Mouse (Mus musculus) layer of hippocampus, postnatal 14 days (tissue): ENCODE measurements around the gene Spata45. TPM values are rescaled to one million over a fixed set of nuclear protein-coding genes. Genes with fewer than 3 reads are reported as not detected.

Experiments
- DNase-seq, 2 experiments: peaks; one replicate each; pipeline ENCODE4 v3.0.0; 2021 to 2022; ENCODE audit warnings: low spot score in 2 of 2, mixed read lengths in 1 of 2
- total RNA-seq, 2 experiments: library from RNA; stranded (reverse); gene quantifications; 2 replicates each; pipeline ENCODE4 v1.2.3; 2021

Gene Spata45
- total RNA-seq, 2 experiments from 2014 or later, result not detected

DNA sequence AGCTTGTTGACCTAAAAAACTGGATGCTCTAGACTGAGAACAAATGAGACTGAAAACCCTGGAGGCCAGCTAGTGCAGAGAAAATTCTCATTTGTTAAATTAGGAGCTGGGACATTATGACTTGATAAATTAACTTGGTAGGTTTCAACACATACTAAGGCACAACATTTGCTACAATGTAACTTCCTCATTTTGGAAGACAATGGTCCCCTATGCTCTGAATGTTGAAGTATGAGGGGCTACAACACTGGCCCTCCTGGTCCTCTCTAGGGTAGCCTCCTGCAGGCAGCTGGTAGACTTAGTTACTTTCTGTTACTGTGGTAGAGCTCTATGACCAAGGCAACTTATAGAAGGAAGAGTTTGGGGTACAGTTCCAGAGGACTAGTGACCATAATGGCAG is 4.9 kb downstream of the Spata45 start:
- DNase-seq, result no peak

DNA sequence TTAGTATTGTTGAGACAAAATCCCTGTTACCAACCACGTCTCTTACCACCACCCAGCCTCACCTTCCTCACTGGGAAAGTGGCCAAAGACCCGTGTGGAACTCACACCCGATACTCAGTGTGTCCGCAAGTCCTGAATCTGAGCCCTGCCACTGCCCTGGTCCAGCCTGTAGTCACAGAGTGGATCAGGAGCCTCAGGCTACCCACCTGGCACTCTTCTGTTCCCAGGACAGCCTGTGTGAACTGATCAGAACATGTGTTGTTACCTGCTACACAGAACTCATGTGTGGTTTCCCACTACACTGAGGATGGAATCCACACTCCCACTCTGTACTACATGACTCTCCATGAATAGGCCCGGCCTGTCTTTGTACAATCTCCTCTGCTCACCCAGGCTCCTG is 5.7 kb downstream of the Spata45 start:
- DNase-seq, result no peak

DNA sequence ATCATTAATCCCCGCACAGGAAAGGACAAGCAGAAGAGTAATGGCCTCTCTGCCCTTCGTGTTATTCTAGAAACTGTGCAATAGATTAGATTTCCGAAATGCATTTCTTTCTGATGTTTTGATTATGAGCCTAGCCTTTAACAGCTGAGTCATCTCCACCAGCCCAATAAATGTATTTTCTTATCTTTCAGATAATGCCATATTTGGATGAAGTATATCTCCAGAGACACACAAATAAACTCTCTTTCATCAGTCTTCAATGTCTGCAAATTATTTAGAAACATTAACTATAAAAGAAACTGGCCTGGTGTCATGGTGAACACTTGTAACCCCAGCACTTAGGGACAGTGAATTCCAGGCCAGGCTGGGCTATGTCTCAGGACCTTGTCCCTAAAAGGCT is 6.2 kb downstream of the Spata45 start:
- no peak for DNase-seq

- DNase-seq, result no peak
These were observed 8.8 kb downstream of the Spata45 start for GRCm38 (mm10) chr1:191045264-191045663.

DNA sequence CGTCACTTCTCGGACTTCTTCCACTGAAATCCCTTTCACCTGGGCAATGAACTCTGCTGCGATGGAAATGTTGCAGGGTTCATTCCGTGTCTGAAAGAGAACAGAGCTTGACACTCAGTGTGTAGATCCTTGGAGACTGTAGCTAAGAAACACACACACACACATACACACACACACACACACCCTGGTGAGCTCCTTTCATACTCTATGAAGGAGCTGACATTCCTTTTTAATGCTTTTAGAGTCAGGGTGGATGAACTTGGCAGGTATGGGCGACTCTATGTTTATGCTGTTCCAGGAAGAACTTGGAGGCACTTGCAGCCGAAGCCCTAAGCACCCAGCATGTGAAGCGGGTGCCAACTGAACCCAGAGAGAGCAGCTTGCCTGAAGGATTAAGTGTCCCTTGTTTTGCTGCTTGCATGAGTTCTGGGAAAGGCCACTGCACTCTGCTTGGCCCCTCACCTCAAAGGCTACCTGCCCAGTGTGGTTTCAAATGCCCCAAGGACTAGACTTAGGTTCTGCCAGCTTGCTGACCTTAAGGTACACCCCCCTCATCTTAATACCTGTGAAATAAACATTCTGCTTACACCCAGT is 9.9 kb downstream of the Spata45 start:
- no peak for DNase-seq

DNA sequence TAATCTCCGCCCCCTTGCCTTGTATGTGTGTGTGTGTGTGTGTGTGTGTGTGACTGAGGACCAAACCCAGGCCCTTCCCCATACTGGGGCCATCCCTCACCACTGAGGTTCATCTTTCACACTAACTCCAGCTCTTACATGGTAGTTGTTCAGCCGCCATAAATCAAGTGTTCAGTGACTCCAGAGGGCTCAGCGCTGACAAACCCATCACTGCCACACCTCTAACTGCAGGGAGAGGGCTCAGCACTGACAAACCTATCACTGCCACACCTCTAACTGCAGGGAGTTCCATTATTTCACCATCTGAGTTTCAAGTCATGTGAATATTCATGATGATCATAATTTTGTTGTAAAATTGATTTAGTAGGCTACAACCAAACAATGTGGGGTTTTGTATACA is 17.1 kb downstream of the Spata45 start:
- no peak for DNase-seq

DNA sequence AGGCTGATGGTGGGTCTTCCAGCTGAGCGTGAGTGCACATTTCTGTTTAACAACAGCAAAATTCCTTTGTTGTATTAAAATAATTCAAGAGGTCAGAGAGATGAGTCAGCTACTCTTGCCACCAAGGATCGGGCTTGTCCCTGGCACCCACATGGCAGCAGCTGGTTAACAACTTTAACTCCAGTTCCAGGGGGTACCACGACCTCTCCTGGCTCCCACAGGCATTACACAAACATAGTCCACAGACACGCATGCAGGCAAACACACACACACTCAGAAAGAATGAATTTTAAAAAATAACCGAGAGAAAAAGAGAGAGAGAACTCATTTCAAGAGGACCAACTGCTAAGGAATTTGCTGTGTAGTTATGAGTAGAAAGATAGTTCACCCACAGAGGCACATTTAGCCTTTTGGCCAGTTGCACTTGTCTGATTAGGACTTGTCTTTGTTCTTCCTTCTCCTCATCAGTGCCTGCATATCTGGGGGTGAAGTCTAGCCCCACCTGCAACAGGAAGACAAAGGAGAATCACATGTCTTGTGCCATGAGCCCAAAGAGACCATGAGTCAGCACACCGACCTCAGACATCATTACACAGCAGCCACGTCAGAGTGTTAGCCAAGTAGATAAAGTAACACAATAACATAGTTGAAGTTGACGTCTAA is 18.6 kb downstream of the Spata45 start:
- no peak for DNase-seq

GRCm38 (mm10) chr1:191055533-191055873 is 19.1 kb downstream of the Spata45 start:
- DNase-seq, result no peak

DNA sequence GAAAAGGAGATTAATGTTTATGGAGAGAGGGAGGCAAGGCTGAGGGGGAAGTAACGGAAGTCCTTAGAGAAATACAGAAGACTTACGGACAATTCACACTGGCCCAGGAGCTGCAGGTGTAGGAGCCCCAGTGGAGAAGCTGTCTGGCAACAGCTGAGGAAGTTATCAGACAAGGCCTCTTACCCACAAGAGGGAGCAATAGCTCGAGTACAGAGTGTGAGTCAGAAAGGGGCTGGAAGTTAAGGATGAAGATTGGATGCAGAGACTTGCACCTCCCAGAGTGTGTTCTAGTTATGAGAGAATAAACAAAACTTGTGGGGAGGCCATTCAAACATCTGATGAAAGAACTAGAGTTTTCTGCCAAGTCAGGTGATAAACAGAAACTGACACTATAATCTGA is 21.0 kb downstream of the Spata45 start:
- no peak for DNase-seq

GRCm38 (mm10) chr1:191062241-191062780 is 25.9 kb downstream of the Spata45 start:
- peak in 1 of 2 experiments; percentile 18 for DNase-seq

DNA sequence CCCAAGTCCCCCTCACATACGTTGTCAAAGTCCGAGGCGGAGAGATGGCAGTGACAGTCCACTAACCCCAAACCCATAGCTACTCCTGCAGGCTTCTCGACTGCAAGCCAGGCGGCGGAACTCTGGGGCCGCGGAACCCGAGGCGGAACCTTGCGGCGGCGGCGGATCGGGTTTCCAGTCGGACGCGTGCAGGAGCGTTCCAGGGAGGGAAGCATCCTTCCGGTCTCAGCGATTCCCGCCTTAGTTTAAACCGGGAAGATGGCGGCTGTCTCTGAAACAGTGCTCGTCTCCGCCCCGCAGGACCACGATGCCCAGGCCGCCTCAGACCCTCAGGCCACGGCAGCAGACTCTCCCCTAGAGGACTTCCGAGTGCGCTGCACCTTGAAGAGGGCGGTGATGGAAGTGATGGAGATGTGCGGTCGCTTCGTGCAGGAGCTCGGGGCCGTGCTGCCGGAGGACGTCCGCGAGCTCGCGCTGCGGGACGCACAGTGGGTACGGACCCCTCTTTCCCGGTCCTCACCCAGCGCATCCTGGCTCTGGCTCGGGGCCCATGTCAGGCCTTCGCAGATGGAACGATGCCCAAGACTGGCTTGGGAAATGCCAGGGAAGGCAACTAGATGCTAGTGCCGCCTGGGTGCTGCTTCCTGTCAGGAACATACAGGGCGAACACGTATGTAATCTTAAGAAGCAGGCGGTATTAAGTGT is 26.5 kb downstream of the Spata45 start, which contains the start of the genes Tatdn3 and Nsl1:
TSS of gene Tatdn3 (minus strand) at position 152 of the 705 bp plus-strand sequence.
TSS of gene Nsl1 (plus strand) at position 232 of the 705 bp plus-strand sequence.
- DNase-seq, result peak; percentile 92 to 94

DNA sequence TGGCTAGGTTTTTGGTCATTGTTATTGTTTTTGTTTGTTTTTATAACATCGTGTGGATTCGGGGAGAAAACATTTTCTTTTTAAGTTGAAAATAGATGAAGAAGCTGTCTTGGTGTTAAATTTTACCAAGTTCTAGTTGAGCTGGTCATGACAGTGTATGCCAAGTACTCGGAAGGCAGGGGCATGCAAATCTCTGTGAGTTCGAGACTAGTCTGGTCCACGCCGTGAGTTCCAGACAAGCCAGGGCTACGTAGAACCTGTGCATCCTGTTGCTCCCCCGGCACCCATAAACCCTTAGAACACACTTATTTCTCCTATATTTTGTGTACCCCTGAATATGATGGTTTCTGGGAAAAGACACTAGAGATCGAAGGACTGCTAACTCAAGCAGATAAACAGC is 27.3 kb downstream of the Spata45 start:
- DNase-seq, result no peak

DNA sequence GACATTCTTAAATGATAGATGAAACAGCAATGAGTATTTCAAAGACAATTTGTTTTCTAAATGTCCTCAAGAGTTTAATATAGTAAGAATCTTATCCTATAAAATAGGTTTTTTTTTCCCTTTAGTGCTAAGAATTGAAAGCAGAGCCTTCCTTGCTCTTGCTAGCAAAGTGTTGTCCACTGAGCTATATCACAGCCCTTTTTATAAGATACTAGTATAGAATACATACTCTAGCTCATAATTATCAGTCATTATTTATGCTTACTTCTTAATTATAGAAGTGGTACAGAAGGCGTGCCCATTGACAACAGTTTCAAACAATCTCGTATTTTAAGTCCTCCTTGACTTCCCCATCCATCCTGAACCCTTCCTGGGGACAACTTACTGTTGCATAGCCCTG is 28.1 kb downstream of the Spata45 start:
- no peak for DNase-seq

DNA sequence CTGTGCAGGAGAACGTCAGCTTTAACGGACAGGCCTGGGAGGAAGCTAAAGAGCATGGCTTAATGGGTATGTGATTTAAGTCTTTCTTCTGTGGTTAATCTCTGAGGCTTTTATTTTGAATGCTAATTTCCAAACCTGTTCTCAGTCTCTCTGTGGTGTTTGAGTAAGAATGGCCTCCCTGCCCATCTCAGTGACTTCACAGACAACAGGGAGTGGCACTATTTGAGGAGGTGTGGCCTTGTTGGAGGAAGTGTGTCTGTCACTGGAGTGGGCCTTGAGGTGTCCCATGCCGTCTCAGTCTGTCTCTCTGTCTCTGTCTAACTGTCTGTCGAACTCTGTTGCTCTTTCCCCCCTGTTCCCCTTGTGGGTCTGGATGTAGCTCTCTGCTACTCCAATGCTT is 28.7 kb downstream of the Spata45 start:
- no peak for DNase-seq

GRCm38 (mm10) chr1:191068377-191068776 is 31.9 kb downstream of the Spata45 start:
- DNase-seq, result no peak

- no peak for DNase-seq
These were observed 33.8 kb downstream of the Spata45 start for GRCm38 (mm10) chr1:191070259-191070658.

DNA sequence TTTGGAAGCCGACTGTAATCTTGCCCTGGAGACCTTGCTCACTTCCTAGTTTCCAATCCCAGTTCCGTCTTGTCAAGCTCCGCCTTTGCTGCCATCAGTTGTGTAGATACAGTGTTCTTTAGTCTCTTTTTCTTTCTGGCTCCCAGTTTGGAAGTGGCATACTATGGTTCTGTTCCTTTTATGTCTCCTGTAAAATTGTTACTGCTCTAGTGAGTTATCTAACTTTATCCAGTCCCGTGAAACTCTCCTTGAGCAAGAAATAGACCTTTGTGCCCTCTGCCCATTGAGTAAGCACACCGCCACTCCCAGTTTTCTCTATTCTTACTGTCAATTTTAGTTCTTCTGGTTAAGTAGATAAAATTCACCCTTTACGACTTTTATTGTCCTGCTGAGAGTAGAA is 35.2 kb downstream of the Spata45 start:
- no peak for DNase-seq

DNA sequence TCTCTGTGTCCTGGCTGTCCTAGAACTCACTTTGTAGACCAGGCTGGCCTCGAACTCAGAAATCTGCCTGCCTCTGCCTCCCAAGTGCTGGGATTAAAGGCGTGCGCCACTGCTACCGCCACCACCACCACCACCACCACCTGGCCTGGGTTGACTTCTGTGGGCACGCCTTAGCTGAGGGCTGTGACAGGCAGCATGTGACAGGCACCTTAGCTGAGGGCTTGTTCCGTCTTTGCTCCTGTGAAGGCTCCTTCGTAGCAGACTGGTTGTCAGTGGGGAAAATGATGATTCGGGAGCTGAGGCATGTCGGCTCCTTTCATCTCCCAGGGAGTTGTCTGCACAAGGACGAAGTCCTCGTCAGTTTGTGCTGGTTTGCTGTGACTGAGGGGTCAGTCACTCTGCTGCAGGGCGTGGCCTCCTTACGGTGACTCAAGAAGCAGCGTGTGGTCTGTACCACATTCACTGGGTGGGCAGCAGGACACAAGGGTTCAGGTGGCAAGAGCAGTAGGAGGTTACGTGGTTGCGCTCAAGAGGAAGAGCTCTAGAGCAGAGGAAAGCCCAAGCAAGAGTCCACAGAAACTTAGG is 36.0 kb downstream of the Spata45 start:
- no peak for DNase-seq

DNA sequence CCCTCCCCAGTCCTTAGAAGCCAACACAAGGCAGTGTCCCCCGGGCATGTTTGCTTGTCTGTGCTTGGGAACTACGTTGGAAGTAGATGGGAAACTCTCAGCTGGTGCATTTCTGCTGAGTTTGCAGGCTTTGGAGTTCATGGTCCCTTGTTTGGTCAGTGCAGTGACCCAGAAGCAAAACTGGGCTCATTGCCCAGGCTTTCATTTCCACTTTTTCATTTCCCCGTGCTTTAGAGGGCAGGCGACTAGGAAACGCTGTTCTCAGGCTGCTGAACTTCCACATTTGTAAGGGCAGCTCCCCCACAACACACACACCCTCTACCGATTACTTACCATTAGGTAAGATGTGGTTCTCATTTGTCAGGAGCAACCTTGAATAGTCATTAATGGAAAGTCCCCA is 36.6 kb downstream of the Spata45 start:
- peak in 1 of 2 experiments; percentile 60 for DNase-seq

- DNase-seq, result no peak
These were observed 37.0 kb downstream of the Spata45 start for GRCm38 (mm10) chr1:191073486-191073885.

- DNase-seq, result peak; percentile 36 to 67
These were observed 38.9 kb downstream of the Spata45 start for GRCm38 (mm10) chr1:191075199-191075883.
